Mouse (Mus musculus) retina, embryonic 14.5 days (tissue): ENCODE measurements around the gene Slc7a11.

Experiments
- DNase-seq: peaks from one replicate; pipeline ENCODE4 v3.0.0-alpha.2; 2015; ENCODE audit warnings: low spot score

Gene Slc7a11

GRCm38 (mm10) chr3:50306334-50306733 lies 137.1 kb downstream of the Slc7a11 start:
- DNase-seq: no peak

GRCm38 (mm10) chr3:50304137-50304536 lies 139.3 kb downstream of the Slc7a11 start:
- peak; percentile 59 for DNase-seq

- no peak for DNase-seq
Observed at GRCm38 (mm10) chr3:50302648-50303047, 140.8 kb downstream of the Slc7a11 start.

DNA sequence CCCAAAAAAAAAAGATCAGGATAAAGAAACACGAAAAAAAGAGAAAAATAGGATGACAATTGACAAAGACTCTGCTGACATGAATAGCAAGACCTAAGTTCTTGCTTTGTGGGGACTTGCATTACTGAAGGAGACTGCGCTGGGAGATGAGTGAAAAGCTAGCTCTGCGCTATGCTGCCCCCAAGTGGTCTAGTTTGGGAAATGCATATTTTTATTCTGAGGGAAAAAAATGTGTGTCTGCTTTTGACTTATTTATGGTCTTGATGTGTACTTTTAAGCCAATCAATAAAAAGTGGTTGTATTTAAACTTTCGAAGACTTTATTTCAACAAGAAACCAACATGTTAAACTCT lies 142.5 kb downstream of the Slc7a11 start:
- DNase-seq: peak; percentile 86

DNA sequence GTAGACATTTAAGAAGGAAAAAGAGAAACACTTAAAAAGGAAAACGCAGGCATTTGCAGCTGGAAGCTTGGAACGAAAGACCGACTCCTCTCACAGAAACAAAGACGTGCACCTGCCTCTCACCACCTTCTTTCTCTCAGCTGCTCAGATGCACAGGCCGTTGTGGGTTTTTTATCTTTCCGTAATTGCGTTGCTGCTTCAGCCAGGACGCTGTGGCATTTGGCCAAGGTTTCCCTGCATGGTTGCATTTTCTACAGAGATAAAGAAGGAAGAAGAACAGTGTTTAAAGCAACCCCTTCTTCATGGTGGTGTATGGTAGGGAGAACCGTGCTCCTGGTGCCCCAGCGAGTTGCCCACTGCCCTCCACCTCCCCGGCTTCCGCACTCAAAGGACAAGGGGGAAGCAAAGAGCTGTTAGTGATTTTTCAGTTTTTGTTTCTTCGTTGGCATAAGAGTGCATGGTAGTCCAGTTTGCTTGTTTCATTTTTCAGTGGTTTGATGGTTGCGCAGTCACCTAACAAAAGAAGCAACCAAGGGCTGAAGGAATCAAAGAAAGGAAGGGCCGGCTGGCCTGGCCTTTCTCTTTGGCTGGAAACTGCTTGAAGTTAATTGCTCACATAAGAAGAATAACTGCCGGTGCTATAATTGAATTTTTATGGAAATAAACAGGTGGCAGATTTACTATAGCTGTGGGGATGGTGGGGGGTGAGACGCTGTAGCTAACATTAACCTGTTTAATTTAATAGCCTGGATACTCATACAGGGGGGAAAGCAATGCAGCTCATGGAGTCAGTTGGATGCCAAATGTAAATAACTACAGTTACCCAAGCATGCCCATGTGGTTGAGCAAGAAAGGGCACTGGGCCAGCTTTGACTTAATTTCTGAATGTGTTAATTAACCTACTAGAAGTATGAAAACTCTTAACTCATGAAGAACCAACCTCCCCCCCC lies 143.1 kb downstream of the Slc7a11 start:
- no peak for DNase-seq

- no peak for DNase-seq
Observed at GRCm38 (mm10) chr3:50298366-50298991, 144.9 kb downstream of the Slc7a11 start.

GRCm38 (mm10) chr3:50296956-50297355 lies 146.5 kb downstream of the Slc7a11 start:
- DNase-seq: peak; percentile 21

DNA sequence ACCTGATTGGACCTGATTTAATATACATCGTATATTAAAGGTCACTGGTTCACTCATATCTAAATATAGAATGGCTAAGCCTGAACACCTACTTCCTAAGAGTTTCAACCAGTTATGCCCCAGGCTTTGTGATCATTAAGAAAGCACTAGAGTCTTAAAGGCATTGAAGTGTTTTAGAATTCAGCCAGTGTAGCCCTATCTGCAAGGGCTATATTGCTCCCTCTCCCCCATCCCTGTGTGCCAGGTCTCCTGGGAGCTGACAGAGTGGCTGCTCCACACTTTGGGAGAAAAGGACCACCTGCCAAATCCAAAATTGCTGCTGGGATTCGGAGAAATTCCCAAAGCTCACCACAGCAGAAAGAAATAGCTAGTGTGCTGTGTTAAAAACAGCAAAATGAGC lies 168.4 kb downstream of the Slc7a11 start:
- no peak for DNase-seq

GRCm38 (mm10) chr3:50272222-50272621 lies 171.2 kb downstream of the Slc7a11 start:
- no peak for DNase-seq

- no peak for DNase-seq
Observed at GRCm38 (mm10) chr3:50269680-50270079, 173.7 kb downstream of the Slc7a11 start.

GRCm38 (mm10) chr3:50262547-50263087 lies 180.8 kb downstream of the Slc7a11 start:
- DNase-seq: no peak

DNA sequence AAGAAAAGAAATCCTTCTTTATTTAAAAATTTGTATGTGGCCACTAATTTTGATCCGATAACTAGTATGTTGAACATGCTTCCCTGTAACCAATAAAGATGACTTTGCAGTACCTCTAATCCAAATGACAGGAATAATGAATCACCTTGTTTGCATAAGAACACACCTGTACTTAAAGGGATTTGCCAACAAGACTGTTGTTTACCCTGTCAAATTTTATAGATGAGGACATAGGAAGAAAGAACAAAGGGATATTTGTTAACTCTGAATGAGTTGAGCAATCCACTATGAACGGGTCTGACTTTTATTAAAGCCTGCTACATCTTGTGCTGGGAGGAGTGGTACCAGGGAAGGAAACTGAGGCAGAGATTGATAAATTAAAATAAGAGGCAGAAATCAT lies 181.3 kb downstream of the Slc7a11 start:
- DNase-seq: no peak

DNA sequence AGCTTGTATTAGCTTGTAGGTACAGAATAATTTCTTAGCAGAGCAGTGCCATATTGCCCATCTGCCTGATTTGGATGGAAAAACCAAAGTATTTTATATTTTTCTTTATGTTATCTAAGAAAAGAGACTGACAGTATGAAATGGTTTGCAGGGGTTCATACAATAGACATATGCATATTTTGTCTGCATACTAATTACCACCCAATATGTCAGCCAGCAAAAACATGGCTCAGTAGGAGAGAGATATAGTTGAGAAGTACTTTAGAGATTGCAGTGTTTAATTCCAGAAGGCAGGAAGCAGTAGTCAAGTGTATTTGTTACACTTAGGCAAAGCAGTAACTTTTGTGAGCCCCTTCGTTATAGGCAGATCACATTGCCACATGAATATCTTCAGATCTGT lies 182.7 kb downstream of the Slc7a11 start:
- DNase-seq: no peak

DNA sequence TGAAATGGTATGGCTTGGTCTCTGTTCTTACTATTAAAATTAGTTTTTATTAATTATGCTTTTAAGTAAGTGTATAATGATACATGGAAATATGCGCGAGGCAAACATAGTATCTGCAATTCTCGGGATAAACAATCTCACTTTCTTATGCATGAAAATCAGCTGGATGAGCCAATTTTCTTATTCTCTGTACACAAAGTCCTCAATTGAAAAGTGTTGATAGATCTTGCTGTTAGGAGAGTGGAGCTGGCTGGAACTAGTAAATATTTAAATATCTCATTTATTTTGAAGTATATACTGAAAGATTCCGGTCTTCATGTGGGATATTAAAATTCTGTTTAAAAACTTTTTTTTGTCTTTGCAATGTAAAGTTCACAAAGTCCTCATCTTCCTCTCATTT lies 184.6 kb downstream of the Slc7a11 start:
- no peak for DNase-seq

- DNase-seq: no peak
Observed at GRCm38 (mm10) chr3:50249598-50250300, 193.7 kb downstream of the Slc7a11 start.

DNA sequence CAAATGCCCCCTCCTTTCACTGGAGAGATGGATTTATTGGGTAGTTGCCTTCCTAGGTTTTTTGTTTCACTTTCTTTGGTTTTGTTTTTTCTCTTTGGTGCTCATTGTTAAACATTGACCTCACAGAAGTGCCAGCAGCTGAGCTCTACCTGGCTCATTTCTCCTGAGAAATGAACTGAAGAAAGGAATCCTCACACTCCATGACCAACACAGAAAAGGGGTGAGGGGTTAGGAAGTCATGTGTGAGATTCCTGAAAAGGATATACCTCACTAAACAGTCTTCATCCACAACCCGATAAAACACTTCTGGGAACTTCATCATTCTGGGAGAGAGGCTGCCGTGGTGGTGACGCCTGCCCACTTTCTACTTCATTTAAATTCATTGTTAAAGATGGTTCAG lies 207.4 kb downstream of the Slc7a11 start:
- DNase-seq: no peak

DNA sequence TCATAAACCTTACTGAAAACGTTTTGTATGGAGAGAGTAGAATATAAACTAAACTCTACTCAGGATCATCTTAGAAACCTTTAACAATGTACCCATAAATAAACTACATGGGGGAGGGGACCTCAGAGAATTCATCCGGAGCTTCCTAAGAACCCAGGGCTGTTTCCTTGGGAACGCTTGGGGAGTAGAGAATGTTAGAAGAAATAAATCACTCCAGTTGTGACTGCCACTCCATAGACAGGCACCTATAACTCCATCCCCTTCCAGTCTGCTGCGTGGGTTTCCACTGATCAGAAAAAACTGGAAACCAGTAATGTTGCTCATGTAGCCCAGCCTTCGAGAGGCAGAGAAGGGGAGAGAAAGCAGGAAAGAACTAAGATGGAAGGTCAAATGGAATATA lies 210.3 kb downstream of the Slc7a11 start:
- DNase-seq: no peak

- no peak for DNase-seq
Observed at GRCm38 (mm10) chr3:50224390-50225114, 218.9 kb downstream of the Slc7a11 start.

GRCm38 (mm10) chr3:50220454-50220853 lies 223.0 kb downstream of the Slc7a11 start:
- DNase-seq: no peak

GRCm38 (mm10) chr3:50186369-50186768 lies 257.0 kb downstream of the Slc7a11 start:
- DNase-seq: no peak

- DNase-seq: no peak
Observed at GRCm38 (mm10) chr3:50185879-50186278, 257.5 kb downstream of the Slc7a11 start.

DNA sequence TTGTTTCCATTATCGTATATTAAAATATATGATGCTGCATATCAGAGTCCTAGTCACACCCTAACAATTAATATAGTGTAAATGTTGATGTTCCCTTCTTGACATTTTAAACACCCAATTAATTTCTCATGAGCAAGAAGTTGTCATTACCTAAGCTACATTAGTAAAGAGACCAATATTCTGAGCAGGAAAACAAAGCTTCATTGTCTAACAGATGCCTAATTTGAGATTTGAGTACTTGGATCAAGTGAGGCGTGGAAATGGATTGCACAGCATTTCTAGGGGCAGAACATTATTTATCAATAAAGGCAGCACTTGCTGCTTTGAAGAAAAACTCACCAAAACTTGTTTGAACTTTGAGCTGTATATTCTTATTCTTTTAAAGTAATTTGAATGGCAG lies 282.7 kb downstream of the Slc7a11 start:
- peak; percentile 71 for DNase-seq
